Mouse (Mus musculus): ENCODE data around the gene Unc45b. TPM values are rescaled to one million over a fixed set of nuclear protein-coding genes. Genes with fewer than 3 reads are reported as not detected.

Unc45b gene
- 3.3 and 7.2 TPM in 2 replicates for polyA plus RNA-seq (2012; rRNA removed)

DNA sequence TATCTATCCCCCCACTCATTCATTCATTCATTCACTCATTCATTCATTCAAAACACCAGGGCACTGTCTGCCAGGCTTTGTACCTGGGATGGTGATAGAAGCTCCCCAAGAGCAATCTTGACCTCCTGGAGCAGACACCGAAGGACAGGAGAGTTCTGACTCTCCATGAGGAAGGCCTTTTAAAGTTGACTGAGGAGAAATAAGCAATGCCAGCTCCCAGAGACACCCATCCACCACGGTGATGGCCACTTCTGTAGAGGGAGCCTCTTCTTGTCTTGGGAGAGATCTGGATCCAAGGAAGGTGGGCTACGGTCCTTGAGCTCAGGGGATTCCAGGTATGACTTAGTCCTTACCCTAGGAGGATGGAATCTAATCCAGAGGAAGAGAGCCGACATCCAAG is at the start of gene Unc45b:
Gene Unc45b (plus strand): TSS at position 301 of the 400 bp plus-strand sequence.
- H3K4me3 ChIP-seq (ENCODE audit: control insufficient read depth, low read depth, low read length), result no peak within 1 kb of the TSS
- peaks cover 12% of the 10 kb centered on the region for H3K4me1 ChIP-seq (ENCODE audit: control insufficient read depth, insufficient read depth, low read length)
- H3K36me3 ChIP-seq (ENCODE audit: control insufficient read depth, insufficient read depth, low read length), result no peaks in the 10 kb centered on the region
- no peak within 1 kb of the TSS for H3K27ac ChIP-seq (ENCODE audit: control insufficient read depth, insufficient read depth, low read depth, low read length)
- H3K27me3 ChIP-seq (ENCODE audit: control insufficient read depth, insufficient read depth, low read length), result no peaks in the 10 kb centered on the region
- TF ChIP-seq CTCF (IDR thresholded peaks at IDR 0.05; ENCODE audit: control insufficient read depth, insufficient read depth, insufficient replicate concordance, low read depth, low read length) (no peak), POLR2A (IDR thresholded peaks at IDR 0.05; ENCODE audit: control insufficient read depth, low read depth, low read length) (no peak)

DNA sequence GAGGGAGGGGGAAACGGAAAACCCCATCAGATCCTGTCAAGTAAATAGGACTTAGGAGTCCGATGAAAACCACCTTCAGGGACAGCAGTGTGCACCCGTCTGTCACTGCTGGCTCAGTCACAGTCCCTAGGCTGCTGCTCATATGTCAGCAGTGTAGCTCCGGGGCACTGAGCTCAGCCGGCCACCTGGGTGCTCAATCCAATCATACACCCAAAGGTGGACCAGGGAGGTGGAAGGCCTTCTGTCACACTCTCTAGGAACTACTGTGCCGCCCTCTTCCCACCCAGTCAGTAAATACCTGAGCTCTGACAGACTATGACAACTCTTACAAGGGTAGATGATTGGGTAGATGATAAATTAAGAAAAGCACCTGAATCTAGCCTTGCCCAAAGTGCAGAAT is 49.6 kb upstream of the Unc45b start:
- TF ChIP-seq POLR2A (IDR thresholded peaks at IDR 0.05; ENCODE audit: control insufficient read depth, low read depth, low read length), result no peak
- no peak for TF ChIP-seq CTCF (IDR thresholded peaks at IDR 0.05; ENCODE audit: control insufficient read depth, insufficient read depth, insufficient replicate concordance, low read depth, low read length)
- Histone ChIP-seq H3K4me3 (ENCODE audit: control insufficient read depth, low read depth, low read length) (no peak overlapping the region), H3K27ac (ENCODE audit: control insufficient read depth, insufficient read depth, low read depth, low read length) (no peak overlapping the region), H3K27me3 (ENCODE audit: control insufficient read depth, insufficient read depth, low read length) (no peaks in the 10 kb centered on the region), H3K36me3 (ENCODE audit: control insufficient read depth, insufficient read depth, low read length) (no peaks in the 10 kb centered on the region), H3K4me1 (ENCODE audit: control insufficient read depth, insufficient read depth, low read length) (no peaks in the 10 kb centered on the region; the same call in 1 of the 2 replicates)

DNA sequence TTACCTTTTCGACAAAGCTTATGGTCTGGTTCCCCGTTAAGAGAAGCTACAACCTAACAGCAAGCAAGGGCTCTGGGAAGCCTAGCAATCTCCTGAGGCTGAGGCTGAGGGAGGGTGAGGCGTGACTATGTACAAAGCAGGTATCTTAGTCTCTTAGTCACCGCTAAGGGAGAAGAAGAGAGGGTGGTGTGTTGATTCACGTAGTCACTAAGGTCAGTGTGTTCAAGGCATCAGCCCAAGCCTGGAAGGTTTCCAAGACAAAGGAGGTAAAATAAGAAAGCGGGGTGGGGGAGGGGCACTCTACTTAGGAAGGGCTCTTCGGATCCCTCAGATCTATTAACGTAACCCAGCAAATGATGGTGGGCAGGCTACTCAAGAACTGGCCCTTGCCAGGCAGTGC is 48.8 kb upstream of the Unc45b start:
- no peaks in the 10 kb centered on the region for H3K36me3 ChIP-seq (ENCODE audit: control insufficient read depth, insufficient read depth, low read length)
- H3K27me3 ChIP-seq (ENCODE audit: control insufficient read depth, insufficient read depth, low read length), result no peaks in the 10 kb centered on the region
- TF ChIP-seq POLR2A (IDR thresholded peaks at IDR 0.05; ENCODE audit: control insufficient read depth, low read depth, low read length) (no peak), CTCF (IDR thresholded peaks at IDR 0.05; ENCODE audit: control insufficient read depth, insufficient read depth, insufficient replicate concordance, low read depth, low read length) (no peak)
- H3K4me1 ChIP-seq (ENCODE audit: control insufficient read depth, insufficient read depth, low read length), result no peaks in the 10 kb centered on the region
- H3K4me3 ChIP-seq (ENCODE audit: control insufficient read depth, low read depth, low read length), result no peak overlapping the region
- no peak overlapping the region for H3K27ac ChIP-seq (ENCODE audit: control insufficient read depth, insufficient read depth, low read depth, low read length)

DNA sequence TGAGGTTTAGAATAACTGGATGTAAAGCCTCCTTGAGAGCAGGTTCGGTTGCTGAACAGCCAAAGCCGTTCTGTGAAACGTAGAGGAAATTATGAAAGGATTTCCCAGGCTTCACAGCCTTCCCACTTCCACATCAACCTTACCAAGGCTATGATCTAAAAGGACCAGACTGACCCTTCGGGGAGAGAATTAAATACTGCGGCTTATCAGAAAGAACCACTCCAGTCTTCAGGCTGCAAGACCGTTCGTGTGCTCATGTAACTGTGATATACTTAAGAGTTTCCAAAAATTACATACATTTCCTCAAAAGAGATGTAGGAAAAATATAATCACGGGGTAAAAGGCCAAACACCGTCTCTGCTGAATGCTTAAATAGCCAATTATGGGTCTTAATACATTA is 47.7 kb upstream of the Unc45b start:
- Histone ChIP-seq H3K4me1 (ENCODE audit: control insufficient read depth, insufficient read depth, low read length) (no peaks in the 10 kb centered on the region), H3K27ac (ENCODE audit: control insufficient read depth, insufficient read depth, low read depth, low read length) (no peak overlapping the region), H3K4me3 (ENCODE audit: control insufficient read depth, low read depth, low read length) (no peak overlapping the region), H3K36me3 (ENCODE audit: control insufficient read depth, insufficient read depth, low read length) (no peaks in the 10 kb centered on the region), H3K27me3 (ENCODE audit: control insufficient read depth, insufficient read depth, low read length) (no peaks in the 10 kb centered on the region)
- no peak for TF ChIP-seq POLR2A (IDR thresholded peaks at IDR 0.05; ENCODE audit: control insufficient read depth, low read depth, low read length)
- no peak for TF ChIP-seq CTCF (IDR thresholded peaks at IDR 0.05; ENCODE audit: control insufficient read depth, insufficient read depth, insufficient replicate concordance, low read depth, low read length)

DNA sequence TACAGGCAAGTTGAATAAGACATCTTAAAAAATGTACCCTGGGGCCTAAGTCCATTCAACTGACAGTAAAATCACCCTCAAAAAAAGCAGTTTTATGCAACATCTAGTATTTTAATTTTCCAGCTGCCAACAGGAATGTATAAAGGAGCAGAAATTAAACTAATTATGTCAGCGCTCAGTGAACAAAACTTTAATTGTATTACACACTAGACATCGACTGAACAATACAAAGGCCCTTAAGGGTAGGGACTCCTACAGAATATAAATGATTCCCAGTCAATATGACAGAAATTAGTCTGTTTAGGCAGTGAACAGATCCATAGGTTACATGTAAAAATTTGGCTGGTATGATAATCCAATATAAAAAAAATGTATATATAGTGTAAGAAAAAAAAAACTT is 47.3 kb upstream of the Unc45b start:
- Histone ChIP-seq H3K27me3 (ENCODE audit: control insufficient read depth, insufficient read depth, low read length) (no peaks in the 10 kb centered on the region), H3K36me3 (ENCODE audit: control insufficient read depth, insufficient read depth, low read length) (no peaks in the 10 kb centered on the region), H3K27ac (ENCODE audit: control insufficient read depth, insufficient read depth, low read depth, low read length) (no peak overlapping the region), H3K4me1 (ENCODE audit: control insufficient read depth, insufficient read depth, low read length) (no peaks in the 10 kb centered on the region), H3K4me3 (ENCODE audit: control insufficient read depth, low read depth, low read length) (no peak overlapping the region)
- TF ChIP-seq CTCF (IDR thresholded peaks at IDR 0.05; ENCODE audit: control insufficient read depth, insufficient read depth, insufficient replicate concordance, low read depth, low read length) (no peak), POLR2A (IDR thresholded peaks at IDR 0.05; ENCODE audit: control insufficient read depth, low read depth, low read length) (no peak)

DNA sequence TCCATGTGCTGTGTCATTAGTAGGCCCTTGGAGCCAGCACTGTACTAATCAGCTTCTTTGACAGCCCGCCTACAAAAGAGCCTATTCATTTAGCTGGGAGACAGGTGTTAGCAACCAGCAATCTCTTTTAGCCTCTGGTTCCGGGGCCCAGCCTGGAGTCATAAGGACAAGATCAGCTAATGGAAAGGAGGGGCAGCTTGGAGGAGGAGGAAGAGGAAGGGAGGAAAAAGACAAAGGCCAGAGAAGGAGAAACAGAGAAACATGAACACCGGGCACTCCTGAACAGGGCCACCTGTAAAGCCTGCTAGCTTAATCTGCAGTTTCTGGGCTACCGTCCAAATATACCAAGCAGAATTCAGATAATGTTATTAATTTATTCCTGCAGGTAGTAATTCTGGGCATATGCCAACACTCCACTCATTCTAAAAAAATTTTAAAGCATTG is 46.8 kb upstream of the Unc45b start:
- Histone ChIP-seq H3K4me3 (ENCODE audit: control insufficient read depth, low read depth, low read length) (no peak overlapping the region), H3K27me3 (ENCODE audit: control insufficient read depth, insufficient read depth, low read length) (no peaks in the 10 kb centered on the region), H3K4me1 (ENCODE audit: control insufficient read depth, insufficient read depth, low read length) (no peaks in the 10 kb centered on the region), H3K36me3 (ENCODE audit: control insufficient read depth, insufficient read depth, low read length) (no peaks in the 10 kb centered on the region), H3K27ac (ENCODE audit: control insufficient read depth, insufficient read depth, low read depth, low read length) (no peak overlapping the region)
- TF ChIP-seq CTCF (IDR thresholded peaks at IDR 0.05; ENCODE audit: control insufficient read depth, insufficient read depth, insufficient replicate concordance, low read depth, low read length) (no peak), POLR2A (IDR thresholded peaks at IDR 0.05; ENCODE audit: control insufficient read depth, low read depth, low read length) (no peak)

DNA sequence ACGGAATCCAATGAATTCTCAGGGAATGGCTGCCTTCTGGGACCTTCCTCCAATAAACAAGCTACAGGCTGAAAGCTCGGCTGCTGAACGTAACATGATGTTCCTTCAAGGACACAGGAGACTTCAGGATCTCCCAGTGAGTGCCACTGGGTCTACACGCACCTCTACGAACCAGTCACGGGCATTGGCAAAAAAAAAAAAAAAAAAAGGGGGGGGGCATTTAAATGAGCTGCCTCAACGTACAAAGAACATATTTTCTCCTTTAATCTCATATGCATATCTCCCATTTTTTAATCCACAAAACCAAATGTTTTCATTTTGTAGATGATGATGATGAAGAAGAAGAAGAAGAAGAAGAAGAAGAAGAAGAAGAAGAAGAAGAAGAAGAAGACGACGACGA is 44.4 kb upstream of the Unc45b start:
- Histone ChIP-seq H3K4me3 (ENCODE audit: control insufficient read depth, low read depth, low read length) (no peak overlapping the region), H3K36me3 (ENCODE audit: control insufficient read depth, insufficient read depth, low read length) (no peaks in the 10 kb centered on the region), H3K27me3 (ENCODE audit: control insufficient read depth, insufficient read depth, low read length) (no peaks in the 10 kb centered on the region), H3K27ac (ENCODE audit: control insufficient read depth, insufficient read depth, low read depth, low read length) (no peak overlapping the region), H3K4me1 (ENCODE audit: control insufficient read depth, insufficient read depth, low read length) (peaks cover 7% of the 10 kb centered on the region)
- TF ChIP-seq CTCF (IDR thresholded peaks at IDR 0.05; ENCODE audit: control insufficient read depth, insufficient read depth, insufficient replicate concordance, low read depth, low read length) (no peak), POLR2A (IDR thresholded peaks at IDR 0.05; ENCODE audit: control insufficient read depth, low read depth, low read length) (no peak)

All from testis, adult 2 months (tissue).